Mouse (Mus musculus) embryonic facial prominence, embryonic 15.5 days (tissue): ENCODE results near the gene Cog6. TPM values are rescaled to one million over a fixed set of nuclear protein-coding genes. Genes with fewer than 3 reads are reported as not detected.
"Not testable (repeated sequence)": the region's sequence is repeated elsewhere in the genome, so short reads cannot be mapped to it uniquely, and the experiment has no call there.

ENCODE experiments used
- ATAC-seq: fragments of 200-750 bp; cut with Nextera tagmentation; 2 replicates; pipeline ENCODE4 v1.8.0; 2017; ENCODE audit warnings: low read depth, moderate TSS enrichment; ENCODE audit not compliant: insufficient number of reproducible peaks, low FRiP score, low TSS enrichment
- H3K27ac ChIP-seq: fragments of 300-500 bp; sonication (generic); replicated peaks from 2 replicates; pipeline ENCODE4 v1.5.1; 2015; ENCODE audit warnings: mild to moderate bottlenecking, inconsistent platforms
- H3K27me3 ChIP-seq: fragments of 300-500 bp; sonication (generic); 2 replicates; pipeline ENCODE4 v1.6.1; 2015; ENCODE audit warnings: inconsistent platforms
- H3K36me3 ChIP-seq: fragments of 300-500 bp; sonication (generic); 2 replicates; pipeline ENCODE4 v1.6.1; 2015; ENCODE audit warnings: mild to moderate bottlenecking, inconsistent platforms
- H3K4me1 ChIP-seq: fragments of 300-500 bp; sonication (generic); 2 replicates; pipeline ENCODE4 v1.6.1; 2015; ENCODE audit warnings: inconsistent platforms
- H3K4me2 ChIP-seq: fragments of 300-500 bp; sonication (generic); replicated peaks from 2 replicates; pipeline ENCODE4 v1.6.1; 2015; ENCODE audit warnings: mild to moderate bottlenecking, inconsistent platforms
- H3K4me3 ChIP-seq: fragments of 300-500 bp; sonication (generic); replicated peaks from 2 replicates; pipeline ENCODE4 v1.5.1; 2015; ENCODE audit warnings: mild to moderate bottlenecking, inconsistent platforms
- H3K9ac ChIP-seq: fragments of 300-500 bp; sonication (generic); 2 replicates; pipeline ENCODE4 v1.6.1; 2015; ENCODE audit warnings: inconsistent platforms
- H3K9me3 ChIP-seq: fragments of 300-500 bp; sonication (generic); replicated peaks from 2 replicates; pipeline ENCODE4 v1.6.1; 2016; ENCODE audit warnings: inconsistent platforms
- WGBS: fragments of 180-500 bp; shearing (Covaris S2); methylation state at CpG from one replicate; pipeline ENCODE4 v1.1.7; 2015; 5-methylcytosine and 5-hydroxymethylcytosine counted together
- polyA plus RNA-seq: library from polyadenylated mRNA; unstranded; fragments of >200 nt; fragmentation: Nextera tagmentation; extraction: Ambion mirVana; gene quantifications from 2 replicates; pipeline ENCODE4 v1.2.1, GENCODE M21; 2015

Gene Cog6
- polyA plus RNA-seq, 1 experiment from 2014 or later, result 44.5 TPM

DNA sequence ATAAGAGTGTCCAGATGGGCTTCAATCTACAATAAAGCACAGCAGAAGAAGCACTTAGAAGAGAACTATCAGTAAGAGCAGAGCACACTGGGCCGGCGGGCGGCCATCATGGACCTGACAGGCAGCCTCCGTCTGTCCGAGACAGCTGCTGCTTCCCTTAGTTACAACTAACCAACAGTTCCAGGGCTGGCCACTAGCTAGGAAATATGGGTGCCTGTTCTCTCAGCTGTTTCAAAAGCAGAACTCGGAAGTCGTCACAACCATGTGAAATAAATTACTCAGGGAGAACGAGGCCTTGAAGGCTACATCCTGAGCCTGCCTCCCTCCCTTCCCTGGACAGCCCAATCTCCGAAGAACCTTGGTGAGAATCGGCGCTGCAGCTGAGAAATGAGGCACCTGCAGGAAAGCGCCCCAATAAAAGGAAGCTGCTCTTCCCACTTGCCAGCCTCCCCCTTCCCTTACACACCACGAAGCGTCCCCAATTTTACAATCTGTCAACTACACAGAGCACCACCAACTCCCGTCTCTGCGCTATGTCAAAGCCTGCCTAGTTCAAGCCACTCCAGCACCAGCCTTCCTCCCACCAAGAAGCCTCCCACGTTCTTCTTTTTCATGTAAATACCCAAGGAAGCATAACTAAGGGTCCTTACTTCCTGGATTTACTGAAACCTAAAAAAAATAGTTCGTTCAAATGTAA is 26.8 kb downstream of the Cog6 start:
- Histone ChIP-seq H3K9ac (no peak overlapping the region), H3K4me1 (no peaks in the 10 kb centered on the region), H3K27me3 (no peaks in the 10 kb centered on the region), H3K27ac (no peak overlapping the region), H3K36me3 (peaks cover 62% of the 10 kb centered on the region), H3K9me3 (no peaks in the 10 kb centered on the region), H3K4me2 (no peak overlapping the region), H3K4me3 (no peak overlapping the region)
- no peak for ATAC-seq
- 72% methylated on average over 18 of the region's 18 CpGs for WGBS

DNA sequence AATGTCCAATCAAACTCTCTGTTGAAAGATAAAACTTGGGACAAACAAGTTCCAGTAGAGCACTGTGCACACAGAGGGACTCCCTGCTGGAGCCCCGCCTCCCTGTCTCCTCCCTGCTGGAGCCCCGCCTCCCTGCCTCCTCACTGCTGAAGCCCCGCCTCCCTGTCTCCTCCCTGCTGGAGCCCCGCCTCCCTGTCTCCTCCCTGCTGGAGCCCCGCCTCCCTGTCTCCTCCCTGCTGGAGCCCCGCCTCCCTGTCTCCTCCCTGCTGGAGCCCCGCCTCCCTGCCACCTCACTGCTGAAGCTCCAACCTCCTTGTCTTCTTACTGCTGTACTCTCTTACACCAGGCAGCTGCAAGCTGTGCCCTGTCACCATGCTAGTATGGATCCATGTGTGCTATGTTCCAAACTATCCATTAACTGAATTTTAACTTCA is 31.5 kb downstream of the Cog6 start:
- H3K9ac ChIP-seq, ATAC-seq, H3K4me2 ChIP-seq, H3K4me3 ChIP-seq, H3K9me3 ChIP-seq, H3K4me1 ChIP-seq, H3K27ac ChIP-seq, H3K27me3 ChIP-seq: not testable (repeated sequence)
- peaks cover 49% of the 10 kb centered on the region for H3K36me3 ChIP-seq
- WGBS, result 56% methylated on average over 7 of the region's 7 CpGs

DNA sequence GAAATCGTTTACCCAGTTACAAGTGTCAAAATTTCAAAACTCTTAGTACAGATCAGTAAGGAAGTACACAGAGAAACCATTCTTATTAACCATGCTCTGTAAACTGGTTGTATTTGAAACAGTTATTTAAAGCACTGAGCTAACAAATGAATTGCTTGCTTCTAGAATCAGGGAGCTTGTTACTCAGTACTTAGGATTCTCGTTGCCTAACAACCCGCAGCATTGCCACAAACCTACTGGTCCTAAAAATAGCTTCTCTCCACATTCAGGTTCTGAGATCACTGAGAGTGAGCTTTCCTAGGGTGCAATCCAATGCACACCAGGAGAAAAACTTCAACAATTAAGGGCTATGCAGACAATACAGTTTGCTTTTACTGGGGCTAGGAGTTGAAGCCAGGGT is 33.3 kb downstream of the Cog6 start:
- Histone ChIP-seq H3K4me3 (no peak overlapping the region), H3K4me2 (no peak overlapping the region), H3K27me3 (no peaks in the 10 kb centered on the region), H3K27ac (no peak overlapping the region), H3K9me3 (no peaks in the 10 kb centered on the region), H3K36me3 (peaks cover 36% of the 10 kb centered on the region), H3K4me1 (no peaks in the 10 kb centered on the region), H3K9ac (no peak overlapping the region)
- ATAC-seq, result no peak
- 89% methylated on average over 3 of the region's 3 CpGs for WGBS

DNA sequence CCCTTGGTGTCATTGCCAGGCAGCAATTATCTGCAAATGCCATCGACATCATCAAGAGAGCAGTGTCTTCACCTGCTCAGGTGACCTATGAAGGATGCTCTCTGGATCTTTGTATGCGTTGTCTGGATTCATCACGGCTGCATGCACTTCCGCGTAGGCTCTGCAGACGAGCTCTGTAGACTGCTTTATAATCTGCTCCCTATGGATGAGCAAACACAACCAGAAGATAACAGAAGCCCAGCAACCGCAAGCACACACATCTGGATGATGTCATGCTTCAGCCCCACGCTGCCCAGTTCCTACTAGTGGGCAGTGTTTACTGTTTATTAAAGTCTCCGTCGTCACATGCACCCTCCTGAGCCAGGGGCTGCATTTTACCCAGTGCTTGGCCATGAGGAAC is 34.0 kb downstream of the Cog6 start:
- no peaks in the 10 kb centered on the region for H3K27me3 ChIP-seq
- no peak for ATAC-seq
- 93% methylated on average over 10 of the region's 10 CpGs for WGBS
- no peaks in the 10 kb centered on the region for H3K9me3 ChIP-seq
- no peak overlapping the region for H3K4me2 ChIP-seq
- H3K36me3 ChIP-seq, result peaks cover 32% of the 10 kb centered on the region
- no peak overlapping the region for H3K9ac ChIP-seq
- H3K4me3 ChIP-seq, result no peak overlapping the region
- H3K27ac ChIP-seq, result no peak overlapping the region
- H3K4me1 ChIP-seq, result no peaks in the 10 kb centered on the region

GRCm38 (mm10) chr3:52974674-52975556 is 42.1 kb downstream of the Cog6 start:
- Histone ChIP-seq H3K4me2 (no peak overlapping the region), H3K27me3 (no peaks in the 10 kb centered on the region), H3K9ac (no peak overlapping the region), H3K4me1 (no peaks in the 10 kb centered on the region), H3K4me3 (no peak overlapping the region), H3K9me3 (no peaks in the 10 kb centered on the region), H3K36me3 (no peaks in the 10 kb centered on the region), H3K27ac (no peak overlapping the region)
- peak; percentile 47; the same call in 1 of the 2 replicates for ATAC-seq
- WGBS, result 45% methylated on average over 15 of the region's 15 CpGs

- ATAC-seq, result no peak
These were observed 44.1 kb downstream of the Cog6 start for GRCm38 (mm10) chr3:52972916-52973315.

GRCm38 (mm10) chr3:52967046-52967445 is 50.0 kb downstream of the Cog6 start:
- H3K9me3 ChIP-seq, result no peaks in the 10 kb centered on the region
- peaks cover 3% of the 10 kb centered on the region; the same call in 1 of the 2 replicates for H3K4me1 ChIP-seq
- H3K27ac ChIP-seq, result no peak overlapping the region
- no peaks in the 10 kb centered on the region for H3K27me3 ChIP-seq
- no peak for ATAC-seq
- H3K9ac ChIP-seq, result no peak overlapping the region
- WGBS, result 88% methylated on average over 5 of the region's 5 CpGs
- H3K4me2 ChIP-seq, result no peak overlapping the region
- no peak overlapping the region for H3K4me3 ChIP-seq
- H3K36me3 ChIP-seq, result no peaks in the 10 kb centered on the region

More at GRCm38 (mm10) chr3:52972916-52973315, 44.1 kb downstream of the Cog6 start:
- H3K9ac ChIP-seq, result no peak overlapping the region
- H3K4me3 ChIP-seq, result no peak overlapping the region
- no peaks in the 10 kb centered on the region for H3K36me3 ChIP-seq
- no peaks in the 10 kb centered on the region for H3K9me3 ChIP-seq
- no peak overlapping the region for H3K27ac ChIP-seq
- H3K27me3 ChIP-seq, result no peaks in the 10 kb centered on the region
- no peaks in the 10 kb centered on the region for H3K4me1 ChIP-seq
- WGBS, result 71% methylated on average over 7 of the region's 7 CpGs
- H3K4me2 ChIP-seq, result no peak overlapping the region

DNA sequence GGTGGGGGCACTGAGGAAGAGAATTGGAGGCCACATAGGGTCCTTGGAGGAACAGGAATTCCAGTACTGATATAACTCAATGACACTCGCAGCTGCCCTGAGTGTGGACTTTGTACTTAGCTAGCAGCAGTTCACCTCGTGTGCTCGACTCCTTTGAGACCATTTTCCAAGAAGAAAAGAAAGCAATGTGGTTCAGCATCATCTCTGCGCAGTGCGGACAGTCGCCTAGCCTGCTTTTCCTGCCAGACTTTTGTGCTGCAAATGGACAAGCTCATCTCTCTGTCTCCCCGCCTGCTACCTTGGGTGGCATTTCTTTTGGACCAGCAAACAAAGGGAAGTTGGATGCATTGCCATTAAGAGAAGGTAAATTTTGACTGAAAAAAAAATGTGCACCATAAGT is 52.8 kb downstream of the Cog6 start:
- Histone ChIP-seq H3K9me3 (no peaks in the 10 kb centered on the region), H3K9ac (no peak overlapping the region), H3K27ac (no peak overlapping the region), H3K4me1 (peaks cover 3% of the 10 kb centered on the region; the same call in 1 of the 2 replicates), H3K36me3 (no peaks in the 10 kb centered on the region), H3K27me3 (no peaks in the 10 kb centered on the region), H3K4me2 (no peak overlapping the region), H3K4me3 (no peak overlapping the region)
- WGBS, result 67% methylated on average over 7 of the region's 7 CpGs
- no peak for ATAC-seq

- no peak for ATAC-seq
- 40% methylated on average over 8 of the region's 8 CpGs for WGBS
These were observed 53.6 kb downstream of the Cog6 start for GRCm38 (mm10) chr3:52963441-52963840.

GRCm38 (mm10) chr3:52962391-52962790 is 54.6 kb downstream of the Cog6 start:
- 97% methylated on average over 14 of the region's 14 CpGs for WGBS
- ATAC-seq, result no peak

More at GRCm38 (mm10) chr3:52963441-52963840, 53.6 kb downstream of the Cog6 start:
- Histone ChIP-seq H3K4me2 (0 out of 2 replicates have a peak overlapping the region, but pooled peaks have one; percentile 12), H3K36me3 (no peaks in the 10 kb centered on the region), H3K4me3 (no peak overlapping the region), H3K9me3 (no peaks in the 10 kb centered on the region), H3K27ac (no peak overlapping the region), H3K4me1 (peaks cover 3% of the 10 kb centered on the region; the same call in 1 of the 2 replicates), H3K27me3 (no peaks in the 10 kb centered on the region), H3K9ac (no peak overlapping the region)

DNA sequence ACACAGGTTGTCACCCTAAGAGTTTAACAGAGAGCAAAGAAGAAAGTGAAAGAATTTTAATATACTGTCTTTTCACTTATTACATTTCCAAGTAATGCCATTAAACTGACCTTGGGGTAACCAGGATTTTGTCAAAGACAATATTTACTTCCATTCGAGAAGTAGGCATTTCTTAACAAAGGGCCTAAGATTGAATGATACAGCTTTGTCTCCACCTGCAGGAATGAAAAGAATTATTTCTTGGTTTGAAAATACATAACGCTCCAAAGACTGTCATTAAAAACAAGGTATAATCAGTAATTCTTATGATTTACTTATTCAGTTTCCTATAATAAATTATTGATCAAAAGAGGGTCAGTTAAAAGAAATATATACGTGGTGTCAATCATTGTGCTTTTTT is 55.4 kb downstream of the Cog6 start:
- Histone ChIP-seq H3K27me3 (no peaks in the 10 kb centered on the region), H3K9ac (no peak overlapping the region), H3K9me3 (no peaks in the 10 kb centered on the region), H3K4me1 (peaks cover 3% of the 10 kb centered on the region; the same call in 1 of the 2 replicates), H3K4me3 (no peak overlapping the region), H3K27ac (no peak overlapping the region), H3K4me2 (no peak overlapping the region), H3K36me3 (no peaks in the 10 kb centered on the region)
- no peak for ATAC-seq
- 72% methylated on average over 3 of the region's 3 CpGs for WGBS

More at GRCm38 (mm10) chr3:52962391-52962790, 54.6 kb downstream of the Cog6 start:
- Histone ChIP-seq H3K9ac (no peak overlapping the region), H3K9me3 (no peaks in the 10 kb centered on the region), H3K27me3 (no peaks in the 10 kb centered on the region), H3K4me2 (no peak overlapping the region), H3K36me3 (no peaks in the 10 kb centered on the region), H3K27ac (no peak overlapping the region), H3K4me1 (peaks cover 3% of the 10 kb centered on the region; the same call in 1 of the 2 replicates), H3K4me3 (no peak overlapping the region)
